Mouse (Mus musculus) testis, postnatal 14 days (tissue): Measurements from ENCODE around the gene Gm27179.
"Not testable (repeated sequence)": the region's sequence is repeated elsewhere in the genome, so short reads cannot be mapped to it uniquely, and the experiment has no call there.

Source experiments
- DNase-seq: peaks from one replicate; pipeline ENCODE4 v3.0.0; 2021; ENCODE audit warnings: low spot score

Gm27179 gene

DNA sequence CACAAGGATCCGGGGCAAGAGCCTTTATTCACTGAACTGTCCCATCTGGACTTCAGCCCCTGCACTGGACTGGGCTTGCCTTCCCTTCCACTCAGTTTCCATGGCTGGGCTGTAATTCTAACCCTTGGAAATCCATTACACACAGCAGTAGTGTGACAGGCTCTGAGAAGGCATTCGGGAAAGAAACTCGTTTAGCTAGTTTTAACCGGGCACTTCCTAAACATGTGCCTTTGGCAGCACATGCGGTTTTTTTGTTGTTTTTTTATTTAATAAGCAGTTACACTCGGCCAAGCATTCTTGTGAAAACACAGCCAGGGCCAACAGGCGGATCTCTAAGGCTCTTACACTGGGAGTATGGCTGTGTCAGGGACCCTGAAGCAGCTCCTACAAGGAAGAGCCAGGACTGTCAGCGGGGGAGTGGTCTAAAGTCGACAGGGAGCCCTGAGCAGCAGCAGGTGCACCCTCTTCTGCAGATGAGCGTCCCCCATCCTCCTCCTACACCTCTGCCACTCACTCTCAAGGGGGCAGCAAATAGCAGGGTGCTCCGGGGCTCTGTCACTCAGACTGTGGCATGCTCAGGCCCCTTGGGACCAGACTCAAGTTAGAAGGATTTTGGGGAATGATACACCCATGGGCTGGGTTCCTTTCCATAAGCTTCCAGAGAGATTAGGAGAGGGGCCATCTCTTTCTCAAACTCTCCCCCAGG is 38.3 kb downstream of the Gm27179 start:
- DNase-seq = not testable (repeated sequence)

DNA sequence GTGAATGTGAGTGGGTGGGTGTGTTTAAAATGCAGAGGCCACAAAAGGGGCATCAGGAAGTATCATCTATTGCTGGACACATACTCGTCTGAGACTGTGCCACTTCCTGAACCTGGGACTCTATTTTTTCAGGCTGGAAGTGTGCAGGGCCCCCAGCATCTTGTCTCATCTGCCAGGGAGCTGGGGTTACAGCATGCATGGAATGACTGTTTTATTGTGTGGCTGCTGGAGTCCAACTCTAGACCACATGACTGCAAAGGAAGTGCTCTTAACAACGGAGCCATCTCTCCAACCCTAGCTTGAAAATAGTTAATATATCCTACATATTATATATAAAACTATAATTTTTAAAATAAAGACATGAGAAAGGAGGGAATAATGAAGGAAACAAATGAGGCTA is 39.0 kb downstream of the Gm27179 start:
- DNase-seq = not testable (repeated sequence)

DNA sequence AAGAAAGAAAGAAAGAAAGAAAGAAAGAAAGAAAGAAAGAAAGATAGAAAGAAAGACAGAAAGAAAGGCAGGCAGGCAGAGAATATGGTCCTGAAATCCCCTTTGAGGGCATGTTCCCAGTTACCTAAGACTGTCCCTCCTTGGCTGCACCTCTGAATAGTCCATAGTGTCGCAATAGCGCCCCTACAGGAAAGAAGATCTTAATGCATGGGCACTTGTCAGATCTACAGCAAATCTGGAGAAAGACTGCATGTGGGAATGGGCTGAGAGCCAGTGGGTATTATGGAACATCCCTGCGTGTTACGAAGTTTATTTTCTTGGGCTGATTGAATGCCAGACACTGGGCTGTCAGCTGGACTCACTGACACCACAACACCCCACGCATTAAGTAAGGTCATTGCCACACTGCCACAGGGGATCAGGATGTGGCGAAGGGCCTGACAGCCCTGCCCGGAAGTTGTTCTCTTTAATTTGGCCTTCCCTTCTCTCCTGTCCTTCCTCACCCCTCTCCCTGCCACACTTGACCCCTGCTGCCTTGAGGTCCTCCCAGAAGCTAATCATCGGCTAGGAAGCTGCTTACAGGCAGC is 42.1 kb downstream of the Gm27179 start:
- not testable (repeated sequence) for DNase-seq

GRCm38 (mm10) chr14:69467612-69468366 is 44.6 kb downstream of the Gm27179 start:
- not testable (repeated sequence) for DNase-seq

GRCm38 (mm10) chr14:69464465-69464864 is 47.9 kb downstream of the Gm27179 start:
- not testable (repeated sequence) for DNase-seq
